Mouse (Mus musculus) heart, adult 2 months (tissue): ENCODE measurements around the gene Arhgef17.

Source experiments
- CTCF ChIP-seq: fragments of 200-600 bp; IDR thresholded peaks from 2 replicates; pipeline ENCODE4 v1.8.1; 2022; ENCODE audit warnings: antibody characterized with exemption, mild to moderate bottlenecking, moderate library complexity
- POLR2A ChIP-seq: fragments of 200-500 bp; IDR thresholded peaks from 2 replicates; pipeline ENCODE4 v1.6.1; 2011; ENCODE audit warnings: mild to moderate bottlenecking, low read depth, low read length, control low read depth; ENCODE audit not compliant: insufficient read depth

DNA sequence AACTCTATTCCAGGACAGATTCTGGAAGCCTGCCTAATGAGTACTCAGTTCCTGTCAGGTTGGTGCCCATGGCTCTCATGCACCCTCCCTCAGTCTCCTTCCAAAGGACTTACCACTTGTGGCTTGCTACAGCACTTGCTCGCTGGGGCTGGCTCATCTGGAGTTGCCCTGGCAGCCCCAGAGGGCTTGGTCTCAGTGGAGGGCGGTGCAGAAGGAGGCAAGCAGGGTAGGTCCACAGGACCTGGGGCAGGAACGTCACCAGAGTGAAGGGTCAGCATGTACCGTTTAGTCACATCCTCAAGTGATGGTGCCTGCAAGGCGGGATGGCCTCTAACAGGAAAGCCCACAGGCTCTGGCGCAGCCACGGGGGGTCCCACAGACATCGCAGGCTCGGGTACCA lies 3.5 kb downstream of the Arhgef17 start:
- TF ChIP-seq POLR2A (no peak), CTCF (no peak)
